Mouse (Mus musculus) lung, embryonic 15.5 days (tissue): ENCODE data around the gene Pias1. TPM values are rescaled to one million over a fixed set of nuclear protein-coding genes. Genes with fewer than 3 reads are reported as not detected.

Experiments
- ATAC-seq: fragments of 200-750 bp; cut with Nextera tagmentation; 2 replicates; pipeline ENCODE4 v1.8.0; 2017; ENCODE audit warnings: moderate number of reproducible peaks, borderline replicate concordance; ENCODE audit not compliant: low FRiP score, low TSS enrichment; ENCODE audit errors: extremely low read depth
- H3K27ac ChIP-seq: fragments of 300-500 bp; sonication (generic); 2 replicates; pipeline ENCODE4 v1.5.1; 2015; ENCODE audit warnings: moderate library complexity, mild to moderate bottlenecking, inconsistent platforms
- H3K27me3 ChIP-seq: fragments of 300-500 bp; sonication (generic); 2 replicates; pipeline ENCODE4 v1.6.1; 2015; ENCODE audit warnings: inconsistent platforms
- H3K36me3 ChIP-seq: fragments of 300-500 bp; sonication (generic); 2 replicates; pipeline ENCODE4 v1.6.1; 2015; ENCODE audit warnings: inconsistent platforms
- H3K4me1 ChIP-seq: fragments of 300-500 bp; sonication (generic); 2 replicates; pipeline ENCODE4 v1.6.1; 2015; ENCODE audit warnings: inconsistent platforms
- H3K4me2 ChIP-seq: fragments of 300-500 bp; sonication (generic); 2 replicates; pipeline ENCODE4 v1.6.1; 2015; ENCODE audit warnings: inconsistent platforms, mild to moderate bottlenecking, moderate library complexity
- H3K4me3 ChIP-seq: fragments of 300-500 bp; sonication (generic); 2 replicates; pipeline ENCODE4 v1.5.1; 2015; ENCODE audit warnings: mild to moderate bottlenecking, inconsistent platforms
- H3K9ac ChIP-seq: fragments of 300-500 bp; sonication (generic); 2 replicates; pipeline ENCODE4 v1.6.1; 2015; ENCODE audit warnings: inconsistent platforms
- H3K9me3 ChIP-seq: fragments of 300-500 bp; sonication (generic); 2 replicates; pipeline ENCODE4 v1.6.1; 2016; ENCODE audit warnings: inconsistent platforms
- WGBS: fragments of 180-500 bp; shearing (Covaris S2); methylation state at CpG from one replicate; pipeline ENCODE4 v1.1.7; 2015; 5-methylcytosine and 5-hydroxymethylcytosine counted together
- polyA plus RNA-seq: library from polyadenylated mRNA; unstranded; fragments of >200 nt; fragmentation: Nextera tagmentation; extraction: Ambion mirVana; gene quantifications from 2 replicates; pipeline ENCODE4 v1.2.1, GENCODE M21; 2015

The Pias1 gene
- polyA plus RNA-seq, 1 experiment from 2014 or later, result 75.1 TPM

DNA sequence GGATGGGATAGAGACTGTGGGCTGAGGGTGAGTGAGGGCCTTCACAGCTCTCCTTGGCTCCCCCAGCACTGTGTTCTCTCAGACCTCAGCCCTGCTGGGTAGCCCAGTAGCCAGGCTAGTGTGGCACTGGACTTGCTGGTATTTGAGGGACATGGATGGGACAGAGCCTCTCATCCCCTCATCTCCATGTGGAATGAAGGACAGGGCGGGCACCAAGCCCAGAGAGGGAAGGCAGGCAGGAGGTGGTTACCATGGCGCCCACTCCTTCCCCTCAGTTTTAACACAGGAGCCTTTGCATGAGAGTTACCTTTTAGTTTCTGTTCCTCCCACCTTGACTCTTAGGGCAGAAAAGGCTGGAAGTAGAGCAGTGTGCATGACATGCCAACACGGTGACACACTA, 139.1 kb downstream of the Pias1 start:
- Histone ChIP-seq H3K9ac (no peak overlapping the region), H3K27ac (no peak overlapping the region), H3K27me3 (no peaks in the 10 kb centered on the region), H3K4me2 (no peak overlapping the region), H3K9me3 (no peaks in the 10 kb centered on the region), H3K4me1 (peaks cover 13% of the 10 kb centered on the region), H3K4me3 (no peak overlapping the region), H3K36me3 (peaks cover 11% of the 10 kb centered on the region; the same call in 1 of the 2 replicates)
- WGBS, result 80% methylated on average over 3 of the region's 3 CpGs
- ATAC-seq, result no peak

DNA sequence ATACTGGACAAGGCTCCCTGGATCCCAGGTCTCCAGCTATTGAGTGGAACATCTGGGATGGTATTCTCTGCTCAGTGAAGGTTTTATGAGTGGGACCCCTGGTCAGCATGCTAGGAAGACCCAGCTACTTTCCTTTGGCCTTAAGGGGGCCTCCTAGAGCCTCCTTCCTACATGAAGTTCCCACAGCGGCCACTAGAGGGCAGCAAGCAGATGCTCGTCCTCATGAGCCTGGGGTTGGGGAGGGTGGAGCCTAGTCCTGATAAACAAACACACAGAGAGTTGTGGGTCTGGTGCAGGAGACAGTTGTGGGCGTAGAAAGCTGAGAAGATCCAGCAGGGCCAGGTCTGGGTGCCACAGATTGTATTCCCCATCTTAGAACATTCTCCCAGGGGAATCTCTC, 140.0 kb downstream of the Pias1 start:
- no peaks in the 10 kb centered on the region for H3K9me3 ChIP-seq
- H3K9ac ChIP-seq, result no peak overlapping the region
- H3K4me3 ChIP-seq, result no peak overlapping the region
- H3K27ac ChIP-seq, result 0 out of 2 replicates have a peak overlapping the region, but pooled peaks have one; percentile 37
- peaks cover 11% of the 10 kb centered on the region; the same call in 1 of the 2 replicates for H3K36me3 ChIP-seq
- ATAC-seq, result peak; percentile 67; the same call in 1 of the 2 replicates
- H3K27me3 ChIP-seq, result no peaks in the 10 kb centered on the region
- no peak overlapping the region for H3K4me2 ChIP-seq
- H3K4me1 ChIP-seq, result peaks cover 13% of the 10 kb centered on the region
- 2% methylated on average over 3 of the region's 3 CpGs for WGBS

DNA sequence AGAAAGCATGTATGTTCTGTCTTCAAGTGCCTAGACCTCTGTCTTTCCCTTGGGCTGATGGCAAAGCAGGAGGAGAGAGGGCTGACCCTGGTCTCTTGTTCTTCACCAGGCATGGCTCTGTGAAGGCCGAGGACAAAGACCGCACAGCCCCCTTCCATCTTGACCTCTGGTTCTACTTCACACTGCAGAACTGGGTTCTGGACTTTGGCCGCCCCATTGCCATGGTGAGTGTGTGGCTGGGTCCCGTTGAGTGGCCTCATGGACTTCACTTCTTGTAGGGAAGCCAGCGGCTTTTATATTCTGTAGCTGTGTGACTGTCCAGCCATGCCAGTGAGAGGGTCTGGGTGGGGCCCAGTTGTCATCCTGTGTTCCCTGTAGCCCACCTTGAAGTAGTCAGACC, 143.3 kb downstream of the Pias1 start:
- 90% methylated on average over 5 of the region's 5 CpGs for WGBS

DNA sequence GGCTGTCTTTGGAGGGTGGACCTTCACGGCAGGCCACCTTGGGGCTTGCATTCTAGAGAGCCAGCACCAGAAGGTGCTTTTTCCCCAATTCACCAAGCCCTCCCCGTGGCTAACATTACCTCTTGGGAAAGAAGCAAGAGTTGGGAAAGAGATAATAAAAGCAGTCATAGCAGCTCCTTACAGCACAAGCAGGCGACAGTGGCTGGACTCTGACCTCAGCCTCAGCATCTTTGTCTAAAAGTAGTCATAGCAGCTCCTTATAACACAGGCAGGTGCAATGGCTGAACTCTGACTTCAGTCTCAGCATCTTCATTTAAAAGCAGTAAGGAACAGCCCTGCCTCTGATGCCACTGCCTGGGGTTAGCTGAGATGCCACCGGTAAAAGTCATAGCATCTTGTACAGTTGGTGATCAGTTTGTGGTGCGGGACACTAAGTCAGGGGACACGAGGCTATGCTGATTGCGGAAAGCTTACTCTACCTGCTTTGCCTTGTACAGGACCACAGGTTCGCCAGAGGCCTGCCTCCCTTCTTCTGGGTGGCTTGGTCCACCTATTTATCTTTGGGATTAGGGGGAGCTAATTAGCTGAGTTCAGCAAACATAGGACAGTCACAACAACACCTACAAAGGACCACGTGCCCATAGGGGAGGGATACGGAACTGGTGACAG, 144.2 kb downstream of the Pias1 start:
- no peak overlapping the region for H3K4me2 ChIP-seq
- no peak overlapping the region for H3K27ac ChIP-seq
- H3K9me3 ChIP-seq, result no peaks in the 10 kb centered on the region
- ATAC-seq, result no peak
- no peak overlapping the region for H3K4me3 ChIP-seq
- H3K4me1 ChIP-seq, result peaks cover 18% of the 10 kb centered on the region
- H3K36me3 ChIP-seq, result 0 out of 2 replicates have a peak, but pooled peaks cover 5% of the 10 kb centered on the region
- 83% methylated on average over 10 of the region's 10 CpGs for WGBS
- no peak overlapping the region for H3K9ac ChIP-seq
- no peaks in the 10 kb centered on the region for H3K27me3 ChIP-seq

More for the DNA sequence above, 143.3 kb downstream of the Pias1 start:
- Histone ChIP-seq H3K27ac (no peak overlapping the region), H3K27me3 (no peaks in the 10 kb centered on the region), H3K9ac (no peak overlapping the region), H3K9me3 (no peaks in the 10 kb centered on the region), H3K4me3 (no peak overlapping the region), H3K36me3 (0 out of 2 replicates have a peak, but pooled peaks cover 7% of the 10 kb centered on the region), H3K4me2 (no peak overlapping the region), H3K4me1 (peaks cover 12% of the 10 kb centered on the region)
- no peak for ATAC-seq

DNA sequence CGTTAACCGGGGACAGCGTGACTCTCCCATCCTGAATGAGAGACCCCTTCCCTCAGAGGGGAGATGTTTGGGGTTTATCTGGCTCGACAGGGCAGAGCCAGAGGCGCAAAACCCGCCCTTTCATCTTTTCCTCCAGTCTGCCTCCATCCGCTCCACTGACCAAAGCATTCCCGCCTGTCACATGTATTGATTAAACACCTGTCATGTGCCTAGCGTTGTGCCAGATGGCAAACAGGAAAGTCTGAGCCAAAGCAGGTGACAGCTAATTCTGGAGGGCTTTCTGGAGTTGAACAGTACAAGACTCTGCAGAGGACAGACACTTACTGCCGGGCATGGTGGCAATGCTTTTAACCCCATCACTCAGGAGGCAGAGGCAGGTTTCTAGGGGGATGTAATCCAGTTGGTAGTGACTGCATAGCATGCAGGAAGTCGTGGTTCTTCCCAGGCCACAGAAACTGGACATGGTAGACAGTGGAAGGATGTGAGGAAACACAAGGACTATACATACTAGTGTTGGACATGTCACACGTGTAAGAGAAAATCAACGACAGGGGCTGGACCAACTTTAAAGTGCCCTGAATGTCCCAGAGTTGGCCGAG, 148.5 kb downstream of the Pias1 start:
- Histone ChIP-seq H3K9me3 (no peaks in the 10 kb centered on the region), H3K9ac (peak overlapping the region; percentile 96), H3K4me2 (peak overlapping the region; percentile 92), H3K4me1 (peaks cover 22% of the 10 kb centered on the region), H3K27ac (peak overlapping the region; percentile 93), H3K27me3 (no peaks in the 10 kb centered on the region), H3K36me3 (no peaks in the 10 kb centered on the region), H3K4me3 (peak overlapping the region; percentile 86)
- ATAC-seq, result no peak
- 8% methylated on average over 14 of the region's 14 CpGs for WGBS

DNA sequence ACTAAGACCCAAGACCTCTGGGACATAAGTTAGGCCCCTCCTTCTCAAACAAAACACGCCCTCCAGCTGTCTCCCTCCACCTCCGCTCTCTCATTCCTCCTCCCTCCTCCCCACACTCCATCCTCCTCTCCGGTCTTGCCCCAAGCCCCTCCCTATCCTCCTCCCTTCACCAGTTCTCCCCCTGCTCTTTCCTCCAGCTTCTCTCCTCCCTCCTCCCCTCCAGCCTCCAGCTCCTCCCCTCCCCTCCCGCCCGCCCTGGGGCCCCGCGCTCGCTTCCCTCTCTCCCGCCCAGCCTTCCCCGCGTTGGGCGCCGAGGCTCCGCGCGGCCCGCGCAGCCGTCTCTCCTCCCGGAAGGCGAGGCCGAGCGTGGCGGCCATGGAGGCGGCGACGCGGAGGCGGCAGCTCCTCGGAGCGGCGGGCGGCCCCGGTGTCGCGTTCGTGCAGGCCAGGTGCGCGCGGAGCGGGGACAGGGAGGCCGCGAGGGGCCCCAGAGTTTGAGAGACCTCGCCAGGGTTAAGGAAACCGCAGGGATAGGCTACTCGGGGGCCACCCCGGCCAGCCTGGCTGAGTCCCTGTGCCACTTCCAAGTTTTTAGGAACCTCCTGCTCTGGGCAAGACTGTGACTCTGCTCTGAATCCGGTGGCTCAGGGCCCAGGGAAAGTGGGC, 149.1 kb downstream of the Pias1 start, which contains the start of gene Cln6:
TSS of gene Cln6 (plus strand) at position 280 of the 666 bp plus-strand sequence.
- peak; percentile 94 for ATAC-seq
- Histone ChIP-seq H3K4me1 (peaks cover 22% of the 10 kb centered on the region), H3K27ac (peak within 1 kb of the TSS; percentile 93), H3K27me3 (no peaks in the 10 kb centered on the region), H3K4me2 (peak within 1 kb of the TSS; percentile 92), H3K9me3 (no peaks in the 10 kb centered on the region), H3K9ac (peak within 1 kb of the TSS; percentile 96), H3K36me3 (no peaks in the 10 kb centered on the region), H3K4me3 (peak within 1 kb of the TSS; percentile 86)
- under 1% methylated on average over 48 of the region's 48 CpGs for WGBS

DNA sequence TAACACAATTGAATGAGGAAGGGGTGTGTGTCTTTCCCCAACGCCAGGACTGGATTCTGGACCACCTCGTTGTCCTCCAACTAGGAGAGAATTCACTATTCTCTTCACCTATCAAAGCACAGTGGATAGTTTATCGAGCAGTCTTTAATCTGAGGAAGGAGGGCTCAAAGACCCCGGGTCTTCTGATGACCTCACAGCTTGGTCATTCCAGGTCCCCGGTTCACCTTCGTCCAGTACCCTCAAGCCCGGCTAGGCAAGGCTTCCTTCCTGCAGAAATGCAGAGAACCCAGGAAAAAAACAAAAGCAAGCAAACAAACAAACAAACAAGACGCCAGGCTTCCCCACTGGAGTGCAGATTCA, 149.6 kb downstream of the Pias1 start:
- ATAC-seq, result no peak
- Histone ChIP-seq H3K27ac (peak overlapping the region; percentile 93), H3K4me2 (peak overlapping the region; percentile 92), H3K9me3 (no peaks in the 10 kb centered on the region), H3K9ac (peak overlapping the region; percentile 32; the same call in 1 of the 2 replicates), H3K27me3 (no peaks in the 10 kb centered on the region), H3K4me1 (peaks cover 22% of the 10 kb centered on the region), H3K36me3 (no peaks in the 10 kb centered on the region), H3K4me3 (peak overlapping the region; percentile 86)
- WGBS, result 10% methylated on average over 8 of the region's 8 CpGs

DNA sequence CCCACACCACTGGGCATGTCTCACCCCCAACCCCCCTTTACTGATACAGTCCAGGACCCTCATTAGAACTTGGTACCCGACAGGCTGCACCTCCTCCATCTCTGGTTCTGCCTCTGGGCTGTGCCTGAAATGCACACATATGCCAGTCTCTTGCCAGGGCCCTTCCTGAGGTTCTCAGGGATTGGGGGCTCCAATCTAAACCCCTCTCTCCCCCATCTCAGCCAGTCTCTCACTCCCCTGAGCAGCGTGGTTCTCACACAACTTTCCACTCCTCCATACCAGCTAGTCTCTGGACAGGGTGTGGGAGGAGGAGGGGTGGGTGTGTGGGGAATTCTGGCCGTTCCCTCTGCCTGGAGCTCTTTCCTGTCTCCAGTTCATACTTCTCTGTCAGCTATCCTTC, 150.1 kb downstream of the Pias1 start:
- peak overlapping the region; percentile 93 for H3K27ac ChIP-seq
- no peak for ATAC-seq
- 29% methylated on average over 3 of the region's 3 CpGs for WGBS
- no peaks in the 10 kb centered on the region for H3K27me3 ChIP-seq
- no peaks in the 10 kb centered on the region for H3K36me3 ChIP-seq
- H3K4me1 ChIP-seq, result peaks cover 22% of the 10 kb centered on the region
- no peak overlapping the region for H3K9ac ChIP-seq
- no peaks in the 10 kb centered on the region for H3K9me3 ChIP-seq
- H3K4me3 ChIP-seq, result no peak overlapping the region
- H3K4me2 ChIP-seq, result peak overlapping the region; percentile 92

DNA sequence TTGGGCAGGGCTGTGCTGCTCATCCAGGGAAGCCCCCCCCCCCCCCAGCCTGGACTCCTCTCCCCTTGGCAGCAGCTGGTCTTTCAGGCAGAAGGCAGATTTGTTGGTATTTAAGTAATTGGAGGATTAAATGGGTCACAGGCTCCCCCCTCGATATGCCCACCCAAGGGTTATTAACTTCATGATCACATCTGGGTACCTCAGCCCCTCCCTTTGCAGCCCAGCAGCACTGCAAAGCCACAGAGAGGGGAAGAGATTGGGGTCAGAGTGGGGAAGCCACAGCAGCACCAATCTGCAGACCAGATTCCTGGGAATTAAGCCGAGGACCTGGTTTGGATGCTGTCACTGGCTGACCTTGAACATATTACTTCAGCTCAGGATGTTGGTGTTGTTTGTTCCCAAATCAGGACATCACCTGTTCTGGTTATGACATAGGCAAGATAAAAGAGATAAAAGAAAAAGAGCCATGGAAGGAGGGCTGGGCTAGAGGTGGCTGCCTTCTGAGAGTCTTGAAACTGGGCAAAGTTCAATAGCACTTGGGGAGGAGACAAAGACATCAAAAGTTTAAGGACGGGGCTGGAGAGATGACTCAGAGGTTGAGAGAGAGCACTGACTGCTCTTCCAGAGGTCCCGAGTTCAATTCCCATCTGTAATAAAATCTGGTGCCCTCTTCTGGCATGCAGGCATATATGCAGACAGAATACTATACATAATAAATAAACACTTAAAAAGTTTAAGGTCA, 151.8 kb downstream of the Pias1 start:
- ATAC-seq, result no peak
- no peak overlapping the region for H3K27ac ChIP-seq
- H3K27me3 ChIP-seq, result no peaks in the 10 kb centered on the region
- WGBS, result 51% methylated on average over 4 of the region's 4 CpGs
- H3K4me1 ChIP-seq, result peaks cover 22% of the 10 kb centered on the region
- no peak overlapping the region for H3K4me2 ChIP-seq
- no peaks in the 10 kb centered on the region for H3K36me3 ChIP-seq
- H3K9ac ChIP-seq, result no peak overlapping the region
- H3K9me3 ChIP-seq, result no peaks in the 10 kb centered on the region
- H3K4me3 ChIP-seq, result no peak overlapping the region

DNA sequence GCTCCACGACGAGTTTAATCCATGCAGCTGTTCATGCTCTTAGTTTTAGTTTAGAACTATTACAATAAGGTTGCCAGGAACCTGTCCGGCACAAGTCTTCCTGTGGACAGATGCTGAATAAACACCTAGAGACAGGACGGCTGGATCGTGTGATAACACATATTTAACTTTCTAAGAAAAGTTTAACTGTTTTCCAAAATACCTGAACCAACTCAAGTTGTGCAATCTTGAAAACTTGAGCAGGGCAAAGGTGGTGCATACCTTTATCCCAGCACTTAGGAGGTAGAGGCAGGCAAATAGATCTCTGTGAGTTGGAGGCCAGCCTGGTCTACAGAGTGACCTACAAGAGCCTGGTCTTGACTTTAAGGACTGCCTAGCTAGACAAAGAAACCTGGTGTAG, 152.8 kb downstream of the Pias1 start:
- H3K36me3 ChIP-seq, result no peaks in the 10 kb centered on the region
- no peak overlapping the region for H3K9ac ChIP-seq
- ATAC-seq, result no peak
- WGBS, result 42% methylated on average over 5 of the region's 5 CpGs
- no peaks in the 10 kb centered on the region for H3K9me3 ChIP-seq
- no peak overlapping the region for H3K4me2 ChIP-seq
- H3K4me3 ChIP-seq, result no peak overlapping the region
- H3K4me1 ChIP-seq, result peaks cover 18% of the 10 kb centered on the region
- no peaks in the 10 kb centered on the region for H3K27me3 ChIP-seq
- no peak overlapping the region for H3K27ac ChIP-seq

DNA sequence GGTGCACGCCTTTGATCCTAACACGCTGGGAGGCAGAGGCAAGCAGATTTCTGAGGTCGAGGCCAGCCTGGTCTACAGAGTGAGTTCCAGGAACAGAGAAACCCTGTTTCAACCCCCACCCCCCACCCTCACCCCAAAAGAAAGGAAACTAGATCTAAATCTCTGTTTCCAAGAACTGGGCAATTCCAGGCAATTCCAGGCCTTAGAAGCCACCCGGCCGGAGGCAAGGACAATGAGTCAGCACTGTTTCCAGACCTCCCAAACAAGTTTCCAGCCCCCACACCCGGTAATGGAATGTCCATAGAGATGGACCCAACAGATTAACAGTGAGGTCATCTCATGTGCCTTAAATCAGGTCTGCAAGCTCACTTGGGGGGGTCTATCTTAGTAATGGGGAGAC, 157.8 kb downstream of the Pias1 start:
- Histone ChIP-seq H3K4me3 (no peak overlapping the region), H3K4me2 (no peak overlapping the region), H3K36me3 (no peaks in the 10 kb centered on the region), H3K27ac (no peak overlapping the region), H3K27me3 (no peaks in the 10 kb centered on the region), H3K4me1 (peaks cover 22% of the 10 kb centered on the region), H3K9me3 (no peaks in the 10 kb centered on the region), H3K9ac (no peak overlapping the region)
- WGBS, result 75% methylated on average over 6 of the region's 6 CpGs
- ATAC-seq, result no peak
